Mouse (Mus musculus) adrenal gland, adult 18-20 months (tissue): ENCODE data around the gene Hspa12b. TPM values are rescaled to one million over a fixed set of nuclear protein-coding genes. Genes with fewer than 3 reads are reported as not detected.

Source experiments
- DNase-seq, 2 experiments: peaks; one replicate each; pipeline ENCODE4 v3.0.0; 2021 to 2022; ENCODE audit warnings: low spot score in 2 of 2
- total RNA-seq, 2 experiments: library from RNA; stranded (reverse); gene quantifications; 1 replicate in 1 of 2; 2 replicates in 1 of 2; pipeline ENCODE4 v1.2.3; 2021

The Hspa12b gene
- total RNA-seq, 2 experiments from 2014 or later: 8.4 to 11.1 TPM

- no peak for DNase-seq
Observed at GRCm38 (mm10) chr2:131176491-131176890, 49.4 kb downstream of the Hspa12b start.

GRCm38 (mm10) chr2:131177932-131178331, 50.9 kb downstream of the Hspa12b start:
- no peak for DNase-seq

- DNase-seq: peak in 1 of 2 experiments; percentile 12
Observed at GRCm38 (mm10) chr2:131178828-131179245, 51.8 kb downstream of the Hspa12b start.

DNA sequence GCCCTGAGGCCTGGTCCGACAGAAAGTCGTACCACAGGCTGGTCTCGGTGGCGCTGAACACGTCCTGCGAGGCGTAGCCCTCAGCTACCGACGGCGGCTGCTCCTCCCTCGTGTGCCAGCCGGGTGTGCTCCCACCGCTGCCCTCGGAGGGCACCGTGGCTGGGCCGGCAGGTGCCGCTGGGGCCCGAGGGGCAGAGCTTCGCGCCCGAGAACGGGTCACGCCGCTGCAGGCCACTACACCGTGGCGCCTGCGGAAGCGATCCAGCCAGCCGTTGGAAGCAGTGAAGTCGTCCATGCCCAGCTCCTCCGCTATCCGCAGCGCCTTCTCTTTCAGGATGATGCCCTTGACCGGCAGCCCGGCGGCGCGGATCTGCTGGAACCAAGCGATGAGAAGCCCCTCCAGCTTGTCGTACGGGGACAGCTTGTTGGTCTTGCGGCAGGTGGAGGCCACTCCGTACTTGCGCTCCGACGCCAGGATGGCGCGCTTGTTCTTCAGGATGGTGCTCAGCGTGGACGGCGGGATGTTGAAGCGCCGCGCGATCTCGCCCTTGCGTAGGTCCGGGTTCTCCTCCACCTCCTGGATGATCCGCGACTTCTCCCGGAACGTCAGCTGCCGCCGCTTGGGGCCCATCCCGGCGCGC, 52.3 kb downstream of the Hspa12b start:
- peak; percentile 48 to 58 for DNase-seq

DNA sequence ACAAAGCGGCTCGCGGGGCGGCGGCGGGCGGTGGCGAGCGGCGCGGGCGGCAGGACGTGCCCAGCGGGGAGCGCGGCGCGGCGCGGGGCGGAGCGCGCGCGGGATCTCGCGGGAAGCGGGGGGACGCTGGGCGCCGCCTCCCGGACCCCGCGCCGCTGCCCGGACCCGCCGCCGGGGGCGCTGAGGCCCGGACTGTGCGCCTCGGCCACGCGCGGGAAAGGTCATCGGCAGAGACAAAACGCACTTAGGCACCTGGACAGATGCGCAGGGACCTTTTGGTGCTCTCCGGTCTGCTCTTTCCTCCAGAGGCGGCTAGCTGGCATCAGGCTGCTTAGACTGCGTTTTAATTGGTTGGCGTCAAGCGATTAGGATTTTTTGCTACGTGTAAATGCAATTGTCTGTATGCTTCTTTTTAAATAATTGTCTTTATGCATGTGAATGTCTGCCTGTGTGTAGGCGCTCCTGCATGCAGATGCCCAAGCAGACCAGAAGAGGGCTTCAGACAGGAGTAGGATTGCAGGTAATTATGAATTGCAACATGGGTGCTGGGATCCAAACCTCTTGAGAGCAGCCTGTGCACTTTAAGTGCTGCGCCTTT, 53.0 kb downstream of the Hspa12b start, which contains the start of gene Cenpb:
TSS of gene Cenpb (minus strand) at position 78 of the 598 bp plus-strand sequence.
- peak; percentile 85 to 92 for DNase-seq

DNA sequence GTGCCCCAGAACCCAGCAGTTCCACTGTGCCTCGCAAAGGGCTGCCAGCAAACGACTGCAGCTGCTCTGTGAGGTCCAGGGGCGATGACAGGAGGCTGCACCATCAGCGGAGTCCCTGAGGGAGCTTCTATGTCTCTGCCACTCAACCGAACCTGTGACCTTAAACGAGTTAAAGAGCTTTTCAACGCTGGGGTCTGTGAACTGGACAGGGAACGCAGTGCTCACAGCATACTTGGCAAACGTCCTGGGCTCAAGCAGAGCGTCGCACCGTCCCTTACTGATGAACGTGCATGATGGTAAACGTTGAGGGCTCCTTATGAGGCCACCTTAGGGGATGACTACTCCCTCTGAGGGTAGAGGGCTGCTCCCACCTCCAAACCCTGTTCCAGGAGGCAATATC, 59.3 kb downstream of the Hspa12b start:
- no peak for DNase-seq

- peak; percentile 64 to 81 for DNase-seq
Observed at GRCm38 (mm10) chr2:131186771-131187601, 59.9 kb downstream of the Hspa12b start, which contains the start of the genes Cdc25b and Spef1. Gene Cdc25b, plus strand, starts transcription at chr2:131186949. Gene Spef1, minus strand, starts transcription at chr2:131187282.

GRCm38 (mm10) chr2:131187602-131187922, 60.5 kb downstream of the Hspa12b start:
- no peak for DNase-seq

DNA sequence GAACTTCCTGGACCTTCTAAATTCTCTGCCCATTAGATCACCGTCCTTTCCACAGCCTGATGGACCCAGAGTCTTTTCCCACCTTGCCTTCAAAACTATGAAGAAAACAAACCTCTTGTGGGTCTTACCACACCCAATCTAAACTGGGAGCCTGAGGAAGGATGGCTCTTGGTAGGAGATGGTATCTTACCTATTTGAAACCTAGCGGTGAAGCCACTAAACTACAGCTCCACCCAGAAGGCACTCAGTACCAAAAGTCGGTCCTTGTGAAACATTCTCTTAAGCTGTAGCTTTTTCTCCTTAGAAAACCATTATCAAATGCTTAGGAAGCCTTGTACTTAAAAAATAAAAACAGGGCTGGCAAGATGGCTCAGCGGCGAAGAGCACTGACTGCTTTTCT, 61.2 kb downstream of the Hspa12b start:
- DNase-seq: no peak

DNA sequence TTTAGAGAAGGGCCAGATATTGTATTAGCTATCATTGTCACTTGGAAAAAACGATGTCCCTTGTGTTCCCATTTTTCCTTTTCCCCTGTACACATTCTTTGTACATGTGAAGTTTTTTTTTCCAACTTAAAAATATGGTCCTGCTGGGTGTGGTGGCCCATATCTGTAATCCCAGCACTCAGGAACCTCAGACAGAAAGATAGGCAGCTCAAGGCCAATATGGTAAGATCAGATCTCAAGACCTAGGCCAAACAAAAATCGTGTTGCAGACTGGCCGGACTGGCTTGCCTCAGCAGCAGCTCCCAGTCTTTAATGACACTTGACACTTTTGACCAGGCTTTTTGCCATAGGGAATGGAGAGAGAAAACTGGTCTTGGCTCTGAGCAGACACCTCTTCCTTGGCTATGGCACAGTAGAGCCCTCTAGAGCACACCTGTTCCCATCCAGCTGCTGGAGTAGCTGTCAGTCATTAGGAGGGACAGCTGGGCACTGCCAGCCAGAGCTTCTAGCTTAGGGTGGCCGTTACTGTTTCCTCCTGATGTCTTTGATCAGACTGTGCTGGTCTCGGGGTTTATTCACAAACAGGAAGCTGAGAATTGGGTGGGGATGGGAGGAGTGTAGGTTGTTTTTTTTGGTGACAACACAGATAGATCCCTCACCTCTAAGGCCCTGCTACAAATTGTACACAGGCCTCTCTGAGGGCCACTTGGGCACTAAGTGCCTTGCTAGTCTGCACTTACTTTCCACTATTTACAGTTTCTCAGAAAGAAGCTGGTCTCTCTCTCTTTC, 62.6 kb downstream of the Hspa12b start:
- no peak for DNase-seq

- no peak for DNase-seq
Observed at GRCm38 (mm10) chr2:131190344-131191004, 63.4 kb downstream of the Hspa12b start.

DNA sequence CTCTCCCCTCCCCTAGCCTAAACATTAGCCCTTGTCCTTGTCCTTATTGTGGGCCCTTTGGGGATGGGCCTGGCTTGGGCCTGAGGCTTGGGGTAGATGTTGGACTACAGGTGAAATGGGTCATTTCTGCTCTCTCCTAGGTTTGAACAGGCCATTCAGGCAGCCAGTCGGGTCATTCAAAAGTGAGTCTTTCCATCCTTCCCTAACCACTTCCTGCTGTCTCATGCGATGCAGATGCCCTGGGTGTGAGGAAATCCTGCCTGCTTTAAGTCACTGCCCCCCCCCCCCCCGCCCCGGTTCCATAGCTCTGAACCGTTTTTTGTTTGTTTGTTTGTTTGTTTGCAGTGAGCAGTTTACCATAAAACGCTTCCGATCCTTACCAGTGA, 63.9 kb downstream of the Hspa12b start:
- DNase-seq: no peak

Other genes starting within 250 kb of the Hspa12b start
- gene 4930402H24Rik, start 220.9 kb upstream of the Hspa12b start, total RNA-seq: 10 to 100 TPM; 29.5 to 47.8 TPM
- 10 to 100 TPM; 24.0 to 32.1 TPM for gene Atrn, start 220.8 kb upstream of the Hspa12b start, total RNA-seq
- 1 to 10 TPM; 4.8 to 6.0 TPM for gene Gfra4, start 84.2 kb upstream of the Hspa12b start, total RNA-seq
- gene Adam33, start 63.5 kb upstream of the Hspa12b start, total RNA-seq: 1 to 10 TPM; 2.2 to 4.8 TPM
- gene Siglec1, start 40.5 kb upstream of the Hspa12b start, total RNA-seq: 1 to 10 TPM; 5.3 to 5.8 TPM
- not detected for gene Gm11037, start 6.2 kb downstream of the Hspa12b start, total RNA-seq
- 100 to 1,000 TPM; 103 to 273 TPM for gene 1700037H04Rik, start 32.8 kb downstream of the Hspa12b start, total RNA-seq
- 10 to 100 TPM; 51.3 to 63.4 TPM for gene Cenpb, start 52.8 kb downstream of the Hspa12b start, total RNA-seq
- 1 to 10 TPM; 4.2 to 5.2 TPM for gene Cdc25b, start 59.7 kb downstream of the Hspa12b start, total RNA-seq
- 1 to 10 TPM; 4.5 to 5.6 TPM for gene Spef1, start 60.0 kb downstream of the Hspa12b start, total RNA-seq
- 10 to 100 TPM; 14.9 to 16.3 TPM for gene Ap5s1, start 79.8 kb downstream of the Hspa12b start, total RNA-seq
- gene Mavs, start 106.8 kb downstream of the Hspa12b start, total RNA-seq: 10 to 100 TPM; 42.6 to 56.7 TPM
- 10 to 100 TPM; 44.6 to 57.6 TPM for gene Pank2, start 135.2 kb downstream of the Hspa12b start, total RNA-seq
- gene Rnf24, start 225.6 kb downstream of the Hspa12b start, total RNA-seq: 10 to 100 TPM in 1 of 2 experiments, 1 to 10 TPM in 1; 9.2 to 15.1 TPM